Mouse (Mus musculus): Measurements from ENCODE around the gene Arhgap22. TPM values are rescaled to one million over a fixed set of nuclear protein-coding genes. Genes with fewer than 3 reads are reported as not detected.

Arhgap22 gene
- total and polyA plus RNA-seq, 3 experiments, result 0.11 TPM; not detected in 2

DNA sequence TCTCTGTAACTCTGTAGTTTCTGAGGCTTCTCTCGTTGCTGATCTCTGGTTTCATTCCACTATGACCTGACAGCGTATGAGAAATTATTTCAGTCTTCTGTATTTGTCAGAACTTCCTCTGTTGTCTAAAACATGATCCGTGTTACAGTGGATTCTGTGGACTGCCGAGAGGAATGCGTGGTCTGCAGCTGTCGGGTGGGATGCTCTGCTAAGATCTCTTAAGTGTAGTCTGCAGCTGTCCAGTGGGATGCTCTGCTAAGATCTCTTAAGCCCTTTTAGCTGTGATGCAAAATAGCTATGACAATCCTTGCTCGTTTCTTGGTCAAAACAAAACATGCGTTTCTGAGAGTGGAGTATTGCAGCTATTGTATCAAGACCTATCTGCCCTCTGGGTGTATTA is 3.0 kb upstream of the Arhgap22 start:
- Histone ChIP-seq H3K27ac (ENCODE audit: control insufficient read depth, low read depth, low read length) (no peak overlapping the region), H3K27me3 (ENCODE audit: control insufficient read depth in 1 of 2, insufficient read depth in 2 of 2, low read length in 2 of 2) (peaks cover 0 to 3% of the 10 kb centered on the region in 2 experiments; a peak in 3 of 4 replicates), H3K9ac (ENCODE audit: control insufficient read depth, low read depth, low read length, poor library complexity, severe bottlenecking) (no peak overlapping the region), H3K4me1 (ENCODE audit: control insufficient read depth in 1 of 2, insufficient read depth in 2 of 2, low read length in 2 of 2) (peaks cover 0 to 12% of the 10 kb centered on the region in 2 experiments; a peak in 3 of 4 replicates), H3K4me3 (ENCODE audit: control insufficient read depth in 1 of 2, insufficient read depth in 1 of 2, low read depth in 2 of 2, low read length in 2 of 2) (no peak overlapping the region), H3K9me3 (replicated peaks; ENCODE audit: insufficient read depth, low read length) (no peaks in the 10 kb centered on the region), H3K79me2 (ENCODE audit: control insufficient read depth, insufficient read depth, low read length, poor library complexity) (no peaks in the 10 kb centered on the region), H3K36me3 (ENCODE audit: control insufficient read depth in 1 of 2, insufficient read depth in 2 of 2, low read length in 2 of 2) (peaks cover 0 to 3% of the 10 kb centered on the region in 2 experiments; a peak in 2 of 4 replicates)
- no peak for TF ChIP-seq SIN3A (IDR thresholded peaks at IDR 0.05; ENCODE audit: low read length)
- TF ChIP-seq POLR2A (IDR thresholded peaks at IDR 0.05; ENCODE audit: control insufficient read depth in 1 of 2, insufficient read depth in 1 of 2, low read depth in 1 of 2, low read length in 2 of 2, poor library complexity in 1 of 2), result no peak
- no peak for TF ChIP-seq USF1 (IDR thresholded peaks at IDR 0.05; ENCODE audit: low read depth, low read length)
- TF ChIP-seq MAZ (IDR thresholded peaks at IDR 0.05; ENCODE audit: low read depth, low read length), result no peak
- no peak for TF ChIP-seq RCOR1 (IDR thresholded peaks at IDR 0.05; ENCODE audit: low read depth, low read length)
- no peak for DNase-seq (ENCODE audit: low read depth, low spot score)

DNA sequence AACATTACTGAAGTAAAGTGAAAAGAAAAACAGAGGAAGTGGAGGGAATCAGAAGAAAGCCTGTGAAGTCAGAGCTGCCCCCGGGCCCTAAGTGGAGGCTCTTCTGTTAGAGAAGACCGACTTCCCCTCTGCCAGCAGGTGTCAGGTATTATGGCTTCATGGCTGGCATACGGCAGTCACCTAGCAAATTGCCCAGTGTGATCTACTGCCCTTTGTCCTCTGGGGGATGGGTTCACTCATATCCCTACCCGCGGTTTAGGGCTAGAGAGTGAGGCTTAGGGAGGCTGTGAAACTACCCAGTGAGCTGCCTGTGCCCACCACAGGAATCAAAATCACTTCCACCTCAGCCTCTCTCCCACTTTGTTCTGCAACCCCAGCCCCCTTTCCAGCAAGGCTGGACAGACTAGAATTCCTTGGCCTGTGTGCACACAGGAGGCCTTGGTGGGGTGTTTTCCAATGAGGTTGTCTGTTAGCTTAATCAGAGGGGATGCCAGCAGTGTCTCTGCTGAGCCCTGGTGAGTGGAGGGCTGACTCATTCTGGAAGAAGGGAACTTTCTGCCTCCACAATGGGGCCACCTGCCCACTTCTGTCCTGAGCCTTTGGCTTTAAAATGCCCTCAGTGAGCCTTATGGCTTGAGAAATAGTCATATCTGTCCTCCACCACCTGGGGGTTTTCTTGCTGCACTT is 1.4 kb upstream of the Arhgap22 start:
- Histone ChIP-seq H3K79me2 (ENCODE audit: control insufficient read depth, insufficient read depth, low read length, poor library complexity) (no peaks in the 10 kb centered on the region), H3K9me3 (replicated peaks; ENCODE audit: insufficient read depth, low read length) (no peaks in the 10 kb centered on the region), H3K4me1 (ENCODE audit: control insufficient read depth in 1 of 2, insufficient read depth in 2 of 2, low read length in 2 of 2) (peaks cover 0 to 12% of the 10 kb centered on the region in 2 experiments; a peak in 3 of 4 replicates), H3K4me3 (ENCODE audit: control insufficient read depth in 1 of 2, insufficient read depth in 1 of 2, low read depth in 2 of 2, low read length in 2 of 2) (no peak overlapping the region), H3K27ac (ENCODE audit: control insufficient read depth, low read depth, low read length) (no peak overlapping the region), H3K9ac (ENCODE audit: control insufficient read depth, low read depth, low read length, poor library complexity, severe bottlenecking) (no peak overlapping the region), H3K36me3 (ENCODE audit: control insufficient read depth in 1 of 2, insufficient read depth in 2 of 2, low read length in 2 of 2) (peaks cover 0 to 3% of the 10 kb centered on the region in 2 experiments; a peak in 2 of 4 replicates), H3K27me3 (ENCODE audit: control insufficient read depth in 1 of 2, insufficient read depth in 2 of 2, low read length in 2 of 2) (peaks cover 0 to 3% of the 10 kb centered on the region in 2 experiments; a peak in 3 of 4 replicates)
- TF ChIP-seq MAFK (IDR thresholded peaks at IDR 0.05; ENCODE audit: borderline replicate concordance, low read depth, low read length) (no peak), HCFC1 (IDR thresholded peaks at IDR 0.05; ENCODE audit: low read depth, low read length) (no peak), ZKSCAN1 (IDR thresholded peaks at IDR 0.05; ENCODE audit: low read depth, low read length) (no peak), GATA1 (IDR thresholded peaks at IDR 0.05; ENCODE audit: low read depth, low read length) (no peak), POLR2AphosphoS5 (IDR thresholded peaks at IDR 0.05; ENCODE audit: borderline replicate concordance, low read depth, low read length) (no peak), ZMIZ1 (IDR thresholded peaks at IDR 0.05; ENCODE audit: low read depth, low read length) (no peak), ZC3H11A (IDR thresholded peaks at IDR 0.05; ENCODE audit: low read depth, low read length) (no peak), MYC (IDR thresholded peaks at IDR 0.05; ENCODE audit: low read depth, low read length) (no peak), NELFE (IDR thresholded peaks at IDR 0.05; ENCODE audit: low read depth, low read length) (no peak), CHD2 (IDR thresholded peaks at IDR 0.05; ENCODE audit: low read length) (no peak), EP300 (IDR thresholded peaks at IDR 0.05; ENCODE audit: low read depth in 1 of 2, low read length in 2 of 2) (no peak), SMC3 (IDR thresholded peaks at IDR 0.05; ENCODE audit: low read depth, low read length) (no peak), MXI1 (IDR thresholded peaks at IDR 0.05; ENCODE audit: low read depth, low read length) (no peak), TBP (IDR thresholded peaks at IDR 0.05; ENCODE audit: low read depth, low read length) (no peak)
- no peak for DNase-seq (ENCODE audit: low read depth, low spot score)

Measured in MEL (cell line).